Mouse (Mus musculus): ENCODE results near the gene Rce1.
A peak's percentile ranks its signal among the peaks of the same experiment; 100 is the strongest.
"Not testable (repeated sequence)": the region's sequence is repeated elsewhere in the genome, so short reads cannot be mapped to it uniquely, and the experiment has no call there.

Gene Rce1

DNA sequence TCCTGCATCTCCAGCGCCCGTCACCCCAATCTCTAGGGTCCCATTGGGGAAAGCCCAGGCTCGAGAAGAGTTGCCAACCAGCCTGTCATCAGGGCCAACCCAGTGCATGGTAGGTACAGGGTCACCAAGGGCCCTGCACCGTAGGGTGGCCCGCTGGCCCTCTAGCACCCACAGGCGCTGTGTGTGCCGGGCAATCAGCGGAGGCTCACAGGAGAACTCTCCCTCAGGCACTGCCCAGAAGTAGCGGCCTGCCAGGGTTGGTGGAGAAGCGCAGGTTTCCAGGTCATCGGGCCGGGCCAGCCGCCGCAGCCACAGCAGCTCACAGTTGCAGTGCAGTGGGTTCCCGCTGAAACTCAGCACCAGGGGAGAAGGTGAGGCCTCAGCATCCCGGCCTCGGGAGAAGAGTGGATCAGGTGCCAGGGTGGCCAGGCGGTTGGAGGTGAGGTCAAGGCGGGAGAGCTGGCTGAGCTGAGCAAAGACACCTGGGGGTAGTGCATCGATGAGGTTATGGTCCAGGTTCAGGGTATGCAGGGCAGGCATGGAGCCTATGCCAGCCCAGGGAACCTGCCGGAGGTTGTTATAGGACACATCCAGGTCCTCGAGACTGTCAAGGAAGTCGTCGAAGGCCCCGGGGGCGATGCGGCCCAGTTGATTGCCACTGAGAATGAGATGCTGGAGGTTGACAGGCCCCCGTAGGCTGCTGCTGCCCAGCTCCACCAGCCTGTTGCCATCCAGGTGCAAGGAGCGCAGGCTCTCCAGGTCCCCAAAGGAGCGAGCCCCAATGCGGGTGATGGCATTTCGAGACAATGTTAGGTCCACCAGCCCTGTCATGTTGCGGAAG, 11.8 kb downstream of the Rce1 start:
- no peak for DNase-seq (ENCODE audit: low spot score)

DNA sequence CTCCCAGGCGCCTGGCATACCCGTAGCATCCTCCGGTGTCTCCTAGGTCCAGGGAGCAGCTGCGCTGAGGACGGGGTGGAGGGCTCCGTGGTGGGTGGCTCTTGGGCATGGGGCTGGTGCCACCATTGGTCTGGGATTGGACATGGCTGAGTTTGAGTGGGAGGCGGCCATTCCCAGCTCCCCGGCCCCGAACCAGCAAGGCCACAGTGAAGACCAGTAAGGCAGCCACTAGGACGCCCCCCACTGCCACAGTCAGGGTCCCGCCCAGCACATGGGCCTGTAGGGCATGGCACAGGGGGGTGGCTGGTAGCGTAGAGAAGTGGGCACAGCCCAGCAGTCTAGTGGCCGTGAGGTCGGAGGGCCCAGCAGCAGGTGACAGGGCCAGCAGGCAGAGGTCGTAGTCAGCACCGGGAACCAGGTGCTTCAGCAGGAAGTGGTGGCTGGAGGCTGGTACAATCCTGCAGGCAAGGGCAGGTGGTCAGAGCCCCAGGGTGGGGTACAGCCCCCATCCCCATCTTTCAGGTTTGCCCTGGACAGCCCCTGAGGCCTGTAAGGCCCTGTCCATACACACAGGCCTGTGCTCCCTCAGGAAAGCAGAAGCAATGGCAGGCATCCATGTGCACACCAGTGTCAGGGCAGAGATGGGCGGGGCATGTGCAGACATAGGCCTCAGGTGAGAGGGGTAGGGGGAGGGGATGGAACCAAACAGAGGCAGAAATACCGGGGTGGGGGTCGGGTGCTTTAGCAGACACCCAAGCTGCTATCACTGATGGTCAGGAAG, 13.1 kb downstream of the Rce1 start:
- no peak for DNase-seq (ENCODE audit: low spot score)

DNA sequence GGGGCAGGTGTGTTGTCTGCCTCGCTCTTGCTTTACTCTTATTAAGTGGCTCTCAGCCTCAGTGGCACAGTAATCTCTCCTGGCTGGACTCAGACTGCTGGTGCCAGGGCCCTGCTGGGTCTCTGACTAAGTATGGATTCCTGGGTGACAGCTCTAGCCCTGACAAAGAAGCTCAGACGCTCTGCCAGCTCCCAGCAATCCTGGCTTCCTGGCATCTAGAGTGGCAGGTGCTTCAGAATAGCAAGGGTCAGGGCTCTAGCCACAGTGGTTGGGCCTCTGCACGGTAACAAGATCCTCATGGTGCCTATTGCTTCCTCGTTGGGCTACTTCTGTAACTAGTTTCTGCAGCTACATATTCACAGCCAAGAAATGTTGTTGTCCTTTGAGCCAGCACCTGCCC, 15.3 kb downstream of the Rce1 start:
- DNase-seq (ENCODE audit: low spot score) = no peak

DNA sequence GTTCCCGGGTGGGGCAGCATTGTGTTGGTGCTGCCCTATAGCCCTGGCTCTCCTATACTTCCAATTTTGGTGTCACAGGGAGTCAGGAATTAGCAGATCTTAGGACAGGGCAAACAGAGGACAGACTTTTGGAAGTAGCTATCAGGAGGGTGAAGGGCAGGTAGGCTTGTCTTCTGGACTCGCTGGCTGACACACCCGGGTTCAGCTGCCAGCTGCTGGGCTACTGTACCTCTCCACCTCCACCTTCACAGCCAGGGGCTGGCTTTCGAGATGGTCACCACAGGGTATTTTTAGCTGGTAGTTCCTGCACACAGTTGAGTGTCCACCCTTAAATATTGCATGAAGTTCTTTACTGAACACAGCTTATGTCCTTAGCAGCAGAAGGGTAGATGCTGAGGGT, 16.9 kb downstream of the Rce1 start:
- DNase-seq (ENCODE audit: low spot score) = no peak

DNA sequence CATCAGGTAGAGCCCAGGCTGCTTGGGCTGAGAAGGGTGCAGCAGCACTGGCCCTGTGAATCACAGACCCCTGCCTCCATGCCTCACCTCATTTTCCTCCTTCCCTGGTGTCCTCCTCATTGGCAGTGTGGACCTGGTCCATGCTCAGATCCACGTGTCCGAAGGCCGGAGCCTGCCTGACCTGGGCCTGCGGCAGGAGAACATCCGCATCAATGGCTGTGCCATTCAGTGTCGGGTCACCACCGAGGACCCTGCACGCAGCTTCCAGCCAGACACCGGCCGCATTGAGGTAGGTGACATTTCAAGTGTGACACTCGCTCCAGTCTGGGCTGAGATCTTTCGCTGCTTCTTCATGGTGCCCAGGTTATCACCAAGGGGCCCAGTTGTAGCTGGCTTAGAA, 18.0 kb downstream of the Rce1 start:
- DNase-seq (ENCODE audit: low spot score) = no peak

DNA sequence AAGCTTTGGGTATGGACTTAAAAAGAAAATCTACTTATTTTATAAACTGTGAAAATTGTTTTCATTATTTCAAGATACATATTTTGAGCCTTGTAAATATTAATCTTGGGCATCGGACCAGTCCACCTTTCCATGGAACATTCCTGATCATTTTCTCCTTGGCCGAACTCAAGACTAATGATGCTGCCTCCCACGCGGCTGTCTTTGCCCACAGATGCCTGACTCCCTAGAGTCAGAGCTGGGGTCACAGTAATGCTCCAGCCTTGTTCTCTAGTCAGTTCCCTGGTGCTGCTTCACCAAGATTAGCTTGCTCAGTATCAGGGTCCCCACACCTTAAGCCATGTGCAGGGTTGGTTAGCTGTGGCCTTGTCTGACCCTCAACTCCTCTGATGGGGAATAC, 19.8 kb downstream of the Rce1 start:
- DNase-seq (ENCODE audit: low spot score) = no peak

DNA sequence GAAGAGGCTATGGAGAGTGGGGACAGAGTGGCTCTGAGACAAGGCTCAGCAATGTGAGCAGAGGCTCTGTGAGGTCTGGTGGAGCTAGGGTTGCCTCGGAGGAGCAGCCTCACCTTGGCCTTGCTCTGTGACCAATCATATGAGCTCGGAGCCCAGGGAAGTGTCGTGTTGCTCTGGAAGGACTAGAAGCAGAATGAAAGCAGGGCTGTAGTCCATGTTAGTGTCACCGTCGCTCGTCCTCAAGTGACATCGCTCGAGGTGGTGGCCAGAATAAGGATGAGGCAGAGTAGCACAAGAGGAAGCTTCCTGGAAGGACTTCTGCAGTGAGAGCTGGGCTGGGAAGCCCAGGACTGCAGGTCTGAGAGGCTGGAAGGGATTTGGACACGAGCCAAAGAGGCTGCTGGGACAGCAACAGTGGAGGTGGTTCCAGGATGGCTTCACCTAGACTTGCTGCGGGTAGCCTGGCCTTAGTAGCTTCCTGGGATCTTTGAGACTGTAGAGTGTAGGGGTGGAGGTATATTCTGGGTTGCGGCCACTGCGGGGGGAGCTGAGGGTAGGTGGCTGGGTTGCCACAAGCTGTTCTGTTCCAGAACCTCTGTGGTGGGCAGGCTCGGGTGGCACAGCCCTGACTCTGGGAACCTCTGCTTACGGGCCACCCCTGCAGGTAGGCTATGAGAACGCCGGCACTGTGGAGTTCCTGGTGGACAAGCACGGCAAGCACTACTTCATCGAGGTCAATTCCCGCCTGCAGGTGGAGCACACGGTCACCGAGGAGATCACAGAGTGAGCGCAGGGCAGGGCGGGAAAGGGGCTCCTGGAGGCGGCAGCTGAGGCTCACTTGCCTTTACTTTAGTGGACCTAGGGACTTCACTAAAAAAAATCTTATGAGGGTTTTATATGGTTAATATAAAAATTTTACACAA, 21.4 kb downstream of the Rce1 start:
- peak; percentile 83 for DNase-seq (ENCODE audit: low spot score)

DNA sequence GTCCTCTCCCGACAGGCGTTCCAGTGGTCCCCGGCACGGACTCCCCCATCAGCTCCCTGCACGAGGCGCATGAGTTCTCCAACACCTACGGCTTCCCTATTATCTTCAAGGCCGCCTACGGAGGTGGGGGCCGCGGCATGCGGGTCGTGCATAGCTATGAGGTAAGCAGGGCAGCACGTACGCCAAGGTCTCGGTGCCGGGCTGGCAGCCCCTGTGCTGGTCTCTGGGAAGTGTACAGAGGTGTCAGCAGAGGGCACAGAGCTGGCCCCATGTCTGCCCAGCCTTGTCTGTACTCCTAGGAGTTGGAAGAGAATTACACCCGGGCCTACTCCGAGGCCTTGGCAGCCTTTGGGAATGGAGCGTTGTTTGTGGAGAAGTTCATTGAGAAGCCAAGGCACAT, 23.0 kb downstream of the Rce1 start:
- no peak for DNase-seq (ENCODE audit: low spot score)

DNA sequence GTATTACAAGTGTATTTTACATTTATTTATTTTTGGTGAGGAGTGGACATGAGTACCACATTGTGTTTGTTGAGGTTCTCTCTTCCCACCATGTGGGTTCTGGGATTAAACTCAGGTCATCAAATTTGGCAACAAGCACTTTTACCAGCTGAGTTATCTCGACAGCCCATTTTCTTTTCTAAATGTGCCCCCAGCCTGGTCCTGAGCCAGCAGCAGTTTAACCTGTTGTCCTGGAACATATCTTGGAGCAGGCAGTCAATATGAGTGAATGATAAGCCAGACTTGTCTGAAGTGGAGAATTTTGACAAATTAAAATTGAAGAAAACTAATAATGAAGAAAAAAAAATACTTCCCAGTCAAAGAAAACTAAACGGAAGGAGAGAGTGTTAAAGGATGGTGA, 29.4 kb downstream of the Rce1 start:
- DNase-seq (ENCODE audit: low spot score) = no peak

DNA sequence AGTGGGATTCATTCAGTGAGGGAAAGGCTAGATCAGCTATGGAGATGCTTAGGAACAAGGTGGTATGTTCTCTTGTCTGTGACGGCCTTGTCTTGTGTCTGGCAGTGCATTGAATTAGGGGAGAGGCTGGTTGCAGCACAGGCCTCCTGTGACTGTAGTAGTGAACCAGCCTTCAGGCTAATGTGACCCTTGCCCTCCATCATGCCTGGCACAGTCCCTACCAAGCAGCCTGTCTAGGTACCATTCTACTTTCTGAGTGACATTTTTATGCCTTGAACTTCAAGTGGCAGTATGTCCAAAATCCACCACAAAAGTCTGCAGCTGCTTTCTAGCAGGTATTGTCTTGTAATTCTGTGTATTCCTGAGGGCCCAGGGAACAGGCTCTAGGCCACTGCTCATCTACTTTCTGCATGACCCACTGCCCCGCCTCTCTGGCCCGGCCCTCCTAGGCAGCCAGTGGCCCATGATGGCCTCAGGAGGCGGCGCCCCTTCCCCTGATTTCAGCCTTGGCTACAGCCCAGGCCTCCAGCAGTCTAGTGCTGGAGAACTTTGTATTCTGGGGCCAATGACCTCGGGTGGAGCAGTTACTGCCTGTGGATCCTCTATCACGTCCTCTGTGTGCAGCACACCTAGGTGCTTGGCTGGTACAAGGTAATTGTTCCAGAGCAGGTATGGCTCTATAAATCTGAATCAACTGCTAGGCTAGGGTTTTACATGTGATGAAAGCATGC, 31.5 kb downstream of the Rce1 start:
- DNase-seq (ENCODE audit: low spot score) = no peak

DNA sequence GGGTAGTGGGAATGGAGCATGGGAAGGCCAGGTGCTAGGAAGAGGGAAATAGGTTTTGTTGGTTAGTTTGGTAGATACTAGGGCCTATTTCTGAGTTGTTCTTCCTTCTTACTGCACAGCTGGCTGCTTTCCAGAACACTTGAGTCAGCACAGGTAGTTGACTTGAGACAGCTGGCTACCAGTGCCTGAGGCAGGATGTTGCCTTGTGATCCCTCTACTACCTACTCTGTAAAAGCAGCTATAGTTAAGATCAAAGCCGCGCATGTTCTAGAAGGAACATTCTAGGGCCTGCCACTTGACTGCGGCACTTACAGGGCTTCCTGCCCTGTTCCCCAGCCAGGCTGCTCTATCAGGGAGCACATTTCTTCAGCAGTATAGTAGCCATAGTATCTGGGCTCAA, 35.4 kb downstream of the Rce1 start:
- no peak for DNase-seq (ENCODE audit: low spot score)

DNA sequence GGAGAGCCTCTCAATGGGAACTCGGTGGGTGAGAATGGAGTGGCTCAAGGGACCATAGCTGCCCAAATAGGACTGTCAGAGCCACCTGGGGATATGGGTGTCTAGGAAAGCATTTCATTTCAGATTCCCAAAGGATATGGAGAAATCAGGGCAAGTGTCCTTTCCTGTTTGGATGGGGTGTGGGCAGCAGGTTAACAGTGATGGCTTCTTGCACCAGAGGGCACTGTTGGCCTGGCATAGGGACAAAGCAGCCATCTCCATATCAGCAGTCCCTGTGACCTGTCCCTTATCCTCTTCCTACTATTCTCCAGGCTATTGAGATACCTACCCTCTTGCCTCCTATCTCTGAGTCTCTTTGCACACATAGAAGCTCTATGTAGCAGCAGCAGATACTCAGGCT, 36.4 kb downstream of the Rce1 start:
- DNase-seq (ENCODE audit: low spot score) = no peak

DNA sequence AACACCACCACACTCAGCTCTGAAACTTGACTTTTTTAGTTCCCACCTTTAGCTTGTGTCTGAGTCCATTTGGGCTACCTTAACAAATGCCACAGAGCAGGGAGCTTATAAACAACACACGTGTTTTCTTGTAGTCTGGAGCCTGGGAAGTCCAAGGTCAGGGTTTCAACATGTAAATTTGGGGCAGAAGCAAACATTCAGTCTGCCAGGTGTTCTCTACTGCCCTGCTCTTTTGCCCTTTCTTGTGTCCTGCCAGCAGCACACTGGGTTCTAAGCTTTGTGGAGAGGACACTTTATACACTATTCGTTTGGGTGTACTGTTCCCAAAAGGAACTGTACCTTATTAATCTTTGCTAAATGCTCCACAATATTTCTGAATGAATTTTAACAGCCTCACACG, 37.0 kb downstream of the Rce1 start:
- no peak for DNase-seq (ENCODE audit: low spot score)

DNA sequence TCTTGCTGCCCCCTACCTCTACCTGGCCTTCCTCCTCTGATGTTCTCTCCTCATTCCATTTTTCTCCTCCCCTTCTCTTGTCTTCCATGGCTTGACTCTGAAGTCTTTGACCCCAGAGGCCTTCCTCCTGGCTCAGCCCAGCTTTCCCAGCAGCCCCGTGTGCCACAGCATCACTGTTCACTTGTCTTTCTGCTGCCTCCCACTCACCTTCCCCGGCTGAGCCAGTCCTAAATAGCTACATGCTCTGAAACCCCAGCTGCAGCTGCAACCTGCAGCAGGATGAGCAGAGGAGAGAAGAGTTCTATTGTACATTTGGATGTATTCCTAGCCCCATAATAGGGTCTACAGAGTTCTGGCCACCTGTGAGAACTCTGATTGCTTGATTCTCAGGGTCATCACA, 38.0 kb downstream of the Rce1 start:
- no peak for DNase-seq (ENCODE audit: low spot score)

DNA sequence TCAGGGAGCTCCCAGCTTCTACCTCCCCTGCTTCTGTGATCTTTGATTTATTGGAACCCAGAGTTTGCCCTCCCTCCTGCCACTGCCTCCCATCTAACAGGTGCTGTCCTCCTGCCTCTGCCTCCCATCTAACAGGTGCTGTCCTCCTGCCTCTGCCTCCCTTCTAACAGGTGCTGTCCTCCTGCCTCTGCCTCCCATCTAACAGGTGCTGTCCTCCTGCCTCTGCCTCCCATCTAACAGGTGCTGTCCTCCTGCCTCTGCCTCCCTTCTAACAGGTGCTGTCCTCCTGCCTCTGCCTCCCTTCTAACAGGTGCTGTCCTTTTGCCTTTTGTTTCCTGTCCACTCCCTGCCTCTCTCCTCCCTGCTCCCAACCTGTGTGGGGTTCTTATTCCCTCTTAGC, 38.7 kb downstream of the Rce1 start:
- not testable (repeated sequence) for DNase-seq (ENCODE audit: low spot score)

DNA sequence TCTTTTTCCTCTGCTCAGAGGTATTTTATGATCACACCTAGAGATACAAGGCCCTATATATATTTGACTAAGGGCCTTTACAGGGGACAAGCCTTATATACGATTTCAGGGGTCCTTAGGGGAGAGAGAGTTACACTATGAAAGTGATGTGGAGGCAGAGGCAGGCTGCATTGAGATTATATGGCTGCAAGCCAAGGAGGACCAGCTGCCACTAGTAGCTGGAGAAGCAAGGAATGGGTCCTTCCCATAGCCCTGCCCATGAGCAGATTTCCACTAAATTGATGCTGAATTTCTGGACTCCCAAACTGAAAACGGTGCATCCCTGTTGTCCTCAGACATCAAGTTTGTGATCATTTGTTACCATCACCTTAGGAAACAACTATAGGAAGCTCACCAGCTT, 41.6 kb downstream of the Rce1 start:
- no peak for DNase-seq (ENCODE audit: low spot score)

DNA sequence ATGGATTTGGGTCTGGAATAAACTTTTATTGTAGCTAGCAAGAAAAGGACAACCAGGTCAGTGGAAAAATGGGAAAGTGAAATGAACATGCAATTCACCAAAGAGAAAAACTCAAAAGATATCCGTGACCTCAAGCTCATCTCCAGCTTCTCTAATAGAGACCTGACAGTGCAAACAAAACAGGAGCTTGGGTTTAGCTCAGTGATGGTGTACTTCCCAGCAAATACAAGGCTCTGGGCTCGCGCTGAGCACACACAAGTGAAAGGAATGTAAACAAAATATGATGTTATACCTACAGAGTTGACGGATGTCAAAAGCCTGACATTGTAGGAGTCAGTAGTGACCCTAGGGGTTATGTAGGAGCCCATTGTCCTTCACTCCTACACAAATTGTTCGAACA, 46.1 kb downstream of the Rce1 start:
- no peak for DNase-seq (ENCODE audit: low spot score)

DNA sequence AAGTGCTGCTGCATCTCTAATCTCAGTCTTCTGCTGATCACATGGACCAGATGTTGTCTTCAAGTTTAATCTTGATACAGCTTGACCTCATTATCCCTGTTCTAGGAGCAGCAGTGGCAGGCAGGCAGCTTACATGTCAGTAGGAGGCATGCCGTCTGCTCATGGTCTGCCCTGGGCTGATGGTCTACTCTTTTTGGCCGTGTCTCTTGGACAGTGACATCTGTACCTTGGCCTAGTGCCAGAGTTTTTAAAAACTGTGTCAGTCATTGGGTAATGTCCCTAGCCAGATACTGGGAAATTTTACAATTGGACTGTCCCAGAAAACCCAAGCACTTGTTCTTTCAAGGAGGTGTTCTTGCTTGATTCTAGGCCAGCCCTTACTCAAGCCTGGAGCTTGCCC, 46.6 kb downstream of the Rce1 start:
- no peak for DNase-seq (ENCODE audit: low spot score)

DNA sequence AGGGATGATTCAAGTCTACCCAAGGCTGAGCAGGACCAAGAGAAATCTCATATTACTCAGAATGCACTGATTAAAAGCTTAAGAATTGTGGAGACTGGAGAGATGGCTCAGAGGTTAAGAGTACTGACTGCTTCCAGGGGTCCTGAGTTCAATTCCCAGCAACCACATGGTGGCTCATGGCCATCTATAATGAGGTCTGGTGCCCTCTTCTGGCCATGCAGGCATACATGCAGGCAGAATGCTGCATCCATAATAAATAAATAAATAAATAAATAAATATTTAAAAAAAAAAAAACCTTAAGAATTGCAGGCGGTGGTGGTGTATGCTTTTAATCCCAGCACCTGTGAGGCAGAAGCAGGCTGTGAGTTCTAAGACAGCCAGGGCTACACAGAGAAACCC, 52.2 kb downstream of the Rce1 start:
- DNase-seq (ENCODE audit: low spot score) = no peak
